Mouse (Mus musculus): Measurements from ENCODE around the gene Idnk. TPM values are rescaled to one million over a fixed set of nuclear protein-coding genes. Genes with fewer than 3 reads are reported as not detected.

Gene Idnk
- polyA plus RNA-seq (2012; rRNA removed): 5.9 and 7.5 TPM in 2 replicates

GRCm38 (mm10) chr13:58157447-58158098 lies at the start of gene Idnk:
TSS of gene Idnk (plus strand) at chr13:58157649.

GRCm38 (mm10) chr13:58113061-58113900 lies 44.2 kb upstream of the Idnk start, which contains the start of gene Klhl3:
TSS of gene Klhl3 (minus strand) at chr13:58113592.

GRCm38 (mm10) chr13:58128396-58128767 lies 29.1 kb upstream of the Idnk start, which contains the start of gene Hnrnpa0:
TSS of gene Hnrnpa0 (minus strand) at chr13:58128556.

Other genes starting within 250 kb of the Idnk start
- gene Spock1, start 249.3 kb upstream of the Idnk start, polyA plus RNA-seq (2012; rRNA removed): 0.03 and 0.07 TPM in 2 replicates
- 0.43 TPM in 2 replicates for gene Klhl3, start 44.1 kb upstream of the Idnk start, polyA plus RNA-seq (2012; rRNA removed)
- gene Hnrnpa0, start 29.1 kb upstream of the Idnk start, polyA plus RNA-seq (2012; rRNA removed): 55.1 and 59.7 TPM in 2 replicates
- 25.5 and 30.7 TPM in 2 replicates for gene Ubqln1, start 58.0 kb downstream of the Idnk start, polyA plus RNA-seq (2012; rRNA removed)
- 4.9 TPM in 2 replicates for gene Gkap1, start 118.0 kb downstream of the Idnk start, polyA plus RNA-seq (2012; rRNA removed)
- 0.02 and 0.03 TPM in 2 replicates for gene Kif27, start 201.5 kb downstream of the Idnk start, polyA plus RNA-seq (2012; rRNA removed)
- 9.1 and 9.9 TPM in 2 replicates for gene 2210016F16Rik, start 227.6 kb downstream of the Idnk start, polyA plus RNA-seq (2012; rRNA removed)
- 8.7 and 10.6 TPM in 2 replicates for gene Rmi1, start 244.6 kb downstream of the Idnk start, polyA plus RNA-seq (2012; rRNA removed)
- gene Hnrnpk, start 245.7 kb downstream of the Idnk start, polyA plus RNA-seq (2012; rRNA removed): 264 and 314 TPM in 2 replicates